Mouse (Mus musculus): ENCODE measurements around the gene Vps37b. TPM values are rescaled to one million over a fixed set of nuclear protein-coding genes. Genes with fewer than 3 reads are reported as not detected.

Gene Vps37b
- polyA plus RNA-seq, 1 experiment = 41.7 TPM

GRCm38 (mm10) chr5:124043212-124043978, 11.3 kb upstream of the Vps37b start:
- WGBS = 52% methylated on average over 10 of the region's 10 CpGs
- Histone ChIP-seq H3K4me1 (ENCODE audit: control insufficient read depth, insufficient read depth, low read length) (peaks cover 5% of the 10 kb centered on the region), H3K27me3 (ENCODE audit: control insufficient read depth, insufficient read depth, low read length) (no peaks in the 10 kb centered on the region), H3K27ac (ENCODE audit: insufficient read depth, low read length) (no peak overlapping the region), H3K4me3 (replicated peaks; ENCODE audit: insufficient read depth, low read depth, low read length) (no peak overlapping the region)
- DNase-seq = peak; percentile 21 to 47
- TF ChIP-seq POLR2A (IDR thresholded peaks at IDR 0.05; ENCODE audit: borderline replicate concordance, insufficient read depth, low read length) (no peak), CTCF (IDR thresholded peaks at IDR 0.05; ENCODE audit: borderline replicate concordance, insufficient read depth, low read depth, low read length) (no peak)

DNA sequence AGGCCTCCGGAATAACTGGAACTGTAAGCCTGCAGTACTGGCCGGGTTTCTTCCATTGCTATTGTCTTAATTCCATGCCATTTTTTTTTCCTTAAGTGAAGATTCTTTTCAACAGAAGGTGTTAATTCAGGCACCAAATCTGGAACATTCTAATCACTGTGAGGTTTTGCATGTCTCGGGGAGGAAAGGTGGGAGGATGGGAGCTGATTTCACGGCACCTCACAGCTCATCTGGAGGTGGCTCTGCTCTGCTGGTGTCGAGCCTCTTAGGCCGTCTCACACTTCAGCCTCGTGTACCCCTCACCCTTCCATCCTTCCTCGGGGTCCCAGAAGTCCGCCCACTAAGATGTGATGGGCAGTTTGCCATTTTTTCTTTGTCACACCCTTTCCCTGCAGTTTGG, 9.0 kb upstream of the Vps37b start:
- no peak overlapping the region for H3K4me3 ChIP-seq (replicated peaks; ENCODE audit: insufficient read depth, low read depth, low read length)
- no peaks in the 10 kb centered on the region for H3K27me3 ChIP-seq (ENCODE audit: control insufficient read depth, insufficient read depth, low read length)
- no peak for DNase-seq
- WGBS = 63% methylated on average over 9 of the region's 9 CpGs
- peaks cover 5% of the 10 kb centered on the region; the same call in 1 of the 2 replicates for H3K4me1 ChIP-seq (ENCODE audit: control insufficient read depth, insufficient read depth, low read length)
- TF ChIP-seq CTCF (IDR thresholded peaks at IDR 0.05; ENCODE audit: borderline replicate concordance, insufficient read depth, low read depth, low read length) = no peak
- no peak for TF ChIP-seq POLR2A (IDR thresholded peaks at IDR 0.05; ENCODE audit: borderline replicate concordance, insufficient read depth, low read length)
- no peak overlapping the region for H3K27ac ChIP-seq (ENCODE audit: insufficient read depth, low read length)

DNA sequence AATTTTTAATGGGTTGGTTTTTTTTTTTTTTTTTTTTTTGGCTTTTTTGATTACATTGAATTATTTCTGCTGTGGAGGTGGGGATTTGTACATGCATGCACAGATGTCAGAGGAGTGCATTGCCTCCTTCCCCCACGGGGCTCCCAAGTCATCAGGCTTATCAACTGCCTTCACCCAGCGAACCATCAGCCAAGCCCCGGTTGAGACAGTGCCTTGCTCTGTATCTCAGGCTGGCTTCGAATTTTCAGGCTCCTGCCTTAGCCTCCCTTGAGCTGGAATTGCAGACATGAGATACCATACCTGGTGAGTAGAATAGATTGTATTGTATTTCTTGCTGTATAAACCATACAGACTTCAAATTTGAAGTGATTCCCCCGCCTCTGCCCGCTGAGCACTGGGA, 7.5 kb upstream of the Vps37b start:
- no peaks in the 10 kb centered on the region for H3K4me1 ChIP-seq (ENCODE audit: control insufficient read depth, insufficient read depth, low read length)
- no peak for DNase-seq
- TF ChIP-seq POLR2A (IDR thresholded peaks at IDR 0.05; ENCODE audit: borderline replicate concordance, insufficient read depth, low read length) (no peak), CTCF (IDR thresholded peaks at IDR 0.05; ENCODE audit: borderline replicate concordance, insufficient read depth, low read depth, low read length) (no peak)
- no peak overlapping the region for H3K4me3 ChIP-seq (replicated peaks; ENCODE audit: insufficient read depth, low read depth, low read length)
- no peaks in the 10 kb centered on the region for H3K27me3 ChIP-seq (ENCODE audit: control insufficient read depth, insufficient read depth, low read length)
- no peak overlapping the region for H3K27ac ChIP-seq (ENCODE audit: insufficient read depth, low read length)
- 59% methylated on average over 6 of the region's 6 CpGs for WGBS

- TF ChIP-seq POLR2A (IDR thresholded peaks at IDR 0.05; ENCODE audit: borderline replicate concordance, insufficient read depth, low read length) (no peak), CTCF (IDR thresholded peaks at IDR 0.05; ENCODE audit: borderline replicate concordance, insufficient read depth, low read depth, low read length) (no peak)
- Histone ChIP-seq H3K4me3 (replicated peaks; ENCODE audit: insufficient read depth, low read depth, low read length) (no peak overlapping the region), H3K27me3 (ENCODE audit: control insufficient read depth, insufficient read depth, low read length) (no peaks in the 10 kb centered on the region), H3K4me1 (ENCODE audit: control insufficient read depth, insufficient read depth, low read length) (no peaks in the 10 kb centered on the region), H3K27ac (ENCODE audit: insufficient read depth, low read length) (no peak overlapping the region)
- 77% methylated on average over 5 of the region's 5 CpGs for WGBS
- DNase-seq = no peak
Measured at GRCm38 (mm10) chr5:124036836-124037235, 4.8 kb upstream of the Vps37b start.

GRCm38 (mm10) chr5:124036341-124036740, 4.3 kb upstream of the Vps37b start:
- no peaks in the 10 kb centered on the region for H3K27me3 ChIP-seq (ENCODE audit: control insufficient read depth, insufficient read depth, low read length)
- 52% methylated on average over 6 of the region's 6 CpGs for WGBS

GRCm38 (mm10) chr5:124035806-124036205, 3.7 kb upstream of the Vps37b start:
- H3K4me3 ChIP-seq (replicated peaks; ENCODE audit: insufficient read depth, low read depth, low read length) = no peak overlapping the region
- TF ChIP-seq CTCF (IDR thresholded peaks at IDR 0.05; ENCODE audit: borderline replicate concordance, insufficient read depth, low read depth, low read length) (no peak), POLR2A (IDR thresholded peaks at IDR 0.05; ENCODE audit: borderline replicate concordance, insufficient read depth, low read length) (no peak)
- DNase-seq = no peak
- no peaks in the 10 kb centered on the region for H3K27me3 ChIP-seq (ENCODE audit: control insufficient read depth, insufficient read depth, low read length)
- no peaks in the 10 kb centered on the region for H3K4me1 ChIP-seq (ENCODE audit: control insufficient read depth, insufficient read depth, low read length)
- 76% methylated on average over 8 of the region's 8 CpGs for WGBS
- H3K27ac ChIP-seq (ENCODE audit: insufficient read depth, low read length) = no peak overlapping the region

More at GRCm38 (mm10) chr5:124036341-124036740, 4.3 kb upstream of the Vps37b start:
- no peak overlapping the region for H3K27ac ChIP-seq (ENCODE audit: insufficient read depth, low read length)
- no peaks in the 10 kb centered on the region for H3K4me1 ChIP-seq (ENCODE audit: control insufficient read depth, insufficient read depth, low read length)
- no peak for TF ChIP-seq CTCF (IDR thresholded peaks at IDR 0.05; ENCODE audit: borderline replicate concordance, insufficient read depth, low read depth, low read length)
- TF ChIP-seq POLR2A (IDR thresholded peaks at IDR 0.05; ENCODE audit: borderline replicate concordance, insufficient read depth, low read length) = no peak
- H3K4me3 ChIP-seq (replicated peaks; ENCODE audit: insufficient read depth, low read depth, low read length) = no peak overlapping the region
- no peak for DNase-seq

DNA sequence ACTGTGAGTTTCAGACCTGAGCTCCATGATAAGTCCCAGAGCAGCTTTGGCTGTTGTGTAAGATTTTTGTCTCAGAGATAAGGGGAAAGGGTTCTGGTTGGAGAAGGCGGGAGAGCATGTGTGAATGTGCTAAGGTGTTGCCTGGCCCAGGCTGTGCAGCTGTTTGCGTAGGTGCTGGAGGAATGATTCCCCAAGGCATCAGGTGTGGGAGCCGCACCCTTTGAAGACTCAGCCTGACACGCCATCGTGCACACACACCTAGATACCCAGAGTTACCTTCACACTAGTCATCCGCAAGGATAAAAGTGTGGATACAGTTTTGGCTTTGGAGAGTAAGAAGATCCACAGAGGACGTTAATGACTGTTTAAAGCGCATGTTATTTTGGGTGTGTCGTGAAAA, 3.3 kb upstream of the Vps37b start:
- WGBS = 90% methylated on average over 9 of the region's 9 CpGs
- TF ChIP-seq CTCF (IDR thresholded peaks at IDR 0.05; ENCODE audit: borderline replicate concordance, insufficient read depth, low read depth, low read length) (no peak), POLR2A (IDR thresholded peaks at IDR 0.05; ENCODE audit: borderline replicate concordance, insufficient read depth, low read length) (no peak)
- no peaks in the 10 kb centered on the region for H3K4me1 ChIP-seq (ENCODE audit: control insufficient read depth, insufficient read depth, low read length)
- H3K27ac ChIP-seq (ENCODE audit: insufficient read depth, low read length) = no peak overlapping the region
- no peak overlapping the region for H3K4me3 ChIP-seq (replicated peaks; ENCODE audit: insufficient read depth, low read depth, low read length)
- H3K27me3 ChIP-seq (ENCODE audit: control insufficient read depth, insufficient read depth, low read length) = no peaks in the 10 kb centered on the region
- DNase-seq = no peak

DNA sequence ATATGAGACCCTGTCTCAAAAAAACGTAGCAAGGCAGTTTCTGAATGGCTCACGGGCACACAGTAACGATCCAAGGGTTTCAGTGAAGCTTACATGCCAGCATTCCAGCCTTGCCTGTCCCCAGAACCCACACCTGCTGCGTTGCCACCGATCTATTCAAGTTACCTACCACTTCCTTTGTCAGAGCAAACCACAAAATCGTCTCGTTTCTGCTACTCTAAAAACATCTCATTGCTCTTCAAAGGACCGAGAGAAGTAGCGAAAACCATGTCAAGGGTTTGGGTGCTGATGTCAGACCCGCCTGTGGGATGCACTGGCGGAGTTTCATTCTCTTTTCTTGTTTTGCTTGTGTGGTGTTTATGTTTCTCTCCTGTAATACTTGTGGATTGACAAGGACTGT, 2.4 kb upstream of the Vps37b start:
- Histone ChIP-seq H3K4me3 (replicated peaks; ENCODE audit: insufficient read depth, low read depth, low read length) (no peak overlapping the region), H3K4me1 (ENCODE audit: control insufficient read depth, insufficient read depth, low read length) (peaks cover 2% of the 10 kb centered on the region; the same call in 1 of the 2 replicates), H3K27ac (ENCODE audit: insufficient read depth, low read length) (no peak overlapping the region), H3K27me3 (ENCODE audit: control insufficient read depth, insufficient read depth, low read length) (no peaks in the 10 kb centered on the region)
- no peak for DNase-seq
- 78% methylated on average over 11 of the region's 11 CpGs for WGBS
- TF ChIP-seq POLR2A (IDR thresholded peaks at IDR 0.05; ENCODE audit: borderline replicate concordance, insufficient read depth, low read length) (no peak), CTCF (IDR thresholded peaks at IDR 0.05; ENCODE audit: borderline replicate concordance, insufficient read depth, low read depth, low read length) (no peak)
